Mouse (Mus musculus): ENCODE data around the gene Mis18a.

Gene Mis18a

DNA sequence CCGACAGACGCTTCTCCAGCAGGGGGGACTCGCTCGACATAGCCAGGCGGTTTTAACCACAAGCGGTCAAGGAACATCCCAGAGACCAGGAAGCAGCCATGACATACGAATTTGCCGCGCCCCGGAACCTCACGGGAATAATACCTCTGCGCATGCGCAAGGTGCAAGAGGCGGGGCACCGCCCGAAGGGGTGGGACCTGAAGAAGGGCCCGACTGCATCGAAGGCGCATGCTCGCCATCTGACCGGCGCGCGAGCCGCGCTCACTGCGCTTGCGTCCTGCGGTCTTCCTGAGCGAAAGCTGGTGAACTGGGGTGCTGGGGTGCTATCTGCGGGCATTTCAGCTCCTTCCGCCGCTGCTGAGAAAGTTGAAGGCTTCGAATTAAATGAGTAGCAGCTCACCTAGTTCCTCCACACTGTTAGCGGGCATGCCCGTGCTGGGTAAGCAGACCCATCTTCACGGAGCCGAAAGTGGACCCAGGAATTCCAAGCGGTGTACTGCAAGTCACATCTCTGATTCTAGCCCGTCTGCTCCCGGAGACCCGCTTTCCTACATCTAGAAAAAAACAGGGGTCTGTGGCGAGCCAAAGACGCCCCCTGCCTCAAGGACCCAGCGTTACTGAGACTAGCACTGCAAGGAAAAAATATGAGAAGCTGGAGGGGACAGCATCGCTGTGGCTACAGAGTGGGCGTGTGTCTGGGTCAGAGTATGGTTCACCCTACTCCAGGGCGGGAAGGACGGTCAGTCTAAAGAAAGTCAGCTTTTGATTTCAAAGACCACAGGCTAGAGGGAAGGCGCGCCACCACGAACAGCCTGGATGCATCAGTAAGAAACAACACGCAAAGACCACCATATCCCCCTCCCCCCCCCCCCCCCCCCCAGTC lies at the start of gene Mis18a:
Gene Mis18a, minus strand, starts transcription at position 172 of the 883 bp plus-strand sequence.
- peak; percentile 98 for DNase-seq (ENCODE audit: low spot score)

- DNase-seq (ENCODE audit: low spot score), result no peak
Observed at GRCm38 (mm10) chr16:90775946-90776520, 48.8 kb upstream of the Mis18a start.

DNA sequence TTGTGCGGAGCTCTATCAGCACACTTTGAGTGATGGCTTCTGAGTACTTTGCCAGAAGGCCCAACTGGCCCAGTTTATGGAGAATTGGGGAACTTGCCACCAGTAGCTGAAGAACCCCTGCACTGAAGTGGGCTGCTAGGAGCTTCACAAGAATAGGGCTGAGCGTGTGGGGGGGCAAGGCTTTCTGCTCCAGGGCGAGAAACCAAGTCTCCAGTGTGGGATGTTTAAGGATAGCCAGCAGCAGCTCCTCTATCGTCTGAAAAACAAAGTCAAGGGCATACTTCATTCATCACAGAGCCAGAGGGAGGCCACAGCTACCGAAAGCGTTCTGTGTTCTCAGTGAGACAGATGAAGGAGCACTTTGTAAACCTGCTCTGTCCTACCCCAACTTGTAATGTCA lies 47.4 kb upstream of the Mis18a start:
- no peak for DNase-seq (ENCODE audit: low spot score)

- DNase-seq (ENCODE audit: low spot score), result no peak
Observed at GRCm38 (mm10) chr16:90774216-90774615, 47.0 kb upstream of the Mis18a start.

GRCm38 (mm10) chr16:90766919-90767454 lies 39.8 kb upstream of the Mis18a start:
- DNase-seq (ENCODE audit: low spot score), result no peak

DNA sequence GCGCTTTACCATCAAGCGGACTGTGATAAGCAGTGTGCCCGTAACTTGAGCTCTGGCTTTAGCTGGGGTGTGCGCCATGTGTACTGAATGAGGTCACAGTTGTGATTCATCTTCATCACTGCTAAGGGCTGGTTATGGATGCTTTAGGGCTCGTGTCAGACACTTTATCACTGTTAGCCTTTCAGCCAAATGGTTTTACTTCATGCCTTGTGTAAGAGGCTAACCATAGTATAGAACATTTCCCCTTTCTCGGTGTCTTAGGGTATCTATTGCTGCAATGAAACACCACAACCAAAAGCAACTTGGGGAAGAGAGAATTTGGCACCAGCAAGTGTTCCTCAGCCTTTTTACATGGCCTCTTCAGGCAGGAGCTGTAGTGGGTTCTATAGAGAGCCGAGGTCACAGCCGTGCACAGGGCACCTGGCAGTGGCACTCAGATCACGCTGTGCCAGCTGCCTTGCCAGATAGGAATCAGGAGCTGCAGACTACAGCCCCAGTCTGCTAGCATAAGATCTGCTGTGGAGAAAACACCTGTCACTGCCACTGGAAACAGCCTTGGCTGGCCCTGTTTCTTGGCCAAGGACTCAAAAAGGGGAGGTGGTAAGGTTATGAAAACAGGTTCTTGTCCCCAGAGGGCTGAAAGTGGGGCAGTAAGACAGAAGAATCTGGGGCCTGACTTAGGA lies 38.1 kb upstream of the Mis18a start:
- DNase-seq (ENCODE audit: low spot score), result no peak

- no peak for DNase-seq (ENCODE audit: low spot score)
Observed at GRCm38 (mm10) chr16:90760515-90760914, 33.3 kb upstream of the Mis18a start.

GRCm38 (mm10) chr16:90759335-90759734 lies 32.1 kb upstream of the Mis18a start:
- no peak for DNase-seq (ENCODE audit: low spot score)

GRCm38 (mm10) chr16:90753386-90753941 lies 26.3 kb upstream of the Mis18a start:
- DNase-seq (ENCODE audit: low spot score), result peak; percentile 72

DNA sequence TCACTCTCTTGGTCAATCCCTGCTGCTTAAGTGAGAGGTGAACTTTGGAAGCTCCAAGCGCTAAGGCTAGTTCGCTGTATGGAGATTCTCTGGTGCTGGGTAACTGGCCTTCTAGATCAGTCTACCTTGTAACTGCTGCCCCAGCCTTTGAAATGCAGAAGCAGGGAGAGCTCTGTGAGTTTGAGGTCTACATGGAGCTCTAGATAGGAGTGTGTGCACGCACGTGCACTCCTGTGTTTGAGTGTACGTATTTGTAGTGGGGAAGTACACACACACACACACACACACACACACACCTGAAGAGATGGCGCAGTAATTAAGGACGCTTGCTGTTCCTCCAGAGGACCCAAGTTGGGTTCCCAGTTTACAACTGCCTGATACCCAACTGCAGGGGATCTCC lies 21.0 kb upstream of the Mis18a start:
- DNase-seq (ENCODE audit: low spot score), result no peak

DNA sequence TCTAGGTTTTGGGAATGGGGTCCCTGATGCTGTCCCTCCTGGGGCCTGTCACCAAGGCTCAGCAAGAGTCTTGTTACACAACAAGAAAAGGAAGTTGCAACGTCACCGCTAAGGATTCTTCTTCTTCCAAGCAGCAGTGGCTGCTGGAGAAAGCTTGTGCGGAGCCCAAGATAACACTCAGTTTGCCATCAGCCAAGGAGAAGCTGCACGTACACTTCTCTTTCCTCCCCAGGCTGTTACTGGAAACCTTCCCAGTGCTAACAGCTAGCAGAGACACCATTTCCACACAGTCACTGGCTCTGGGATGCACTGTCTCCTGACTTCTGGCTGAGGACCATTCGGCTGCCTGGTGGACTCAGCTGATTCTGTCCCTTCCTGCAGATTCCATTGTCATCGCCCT lies 19.9 kb upstream of the Mis18a start:
- peak; percentile 73 for DNase-seq (ENCODE audit: low spot score)

GRCm38 (mm10) chr16:90738092-90738956 lies 11.1 kb upstream of the Mis18a start, which contains the start of gene Mrap:
Gene Mrap (plus strand): TSS chr16:90738207.
- peak; percentile 94 for DNase-seq (ENCODE audit: low spot score)

- peak; percentile 94 for DNase-seq (ENCODE audit: low spot score)
Observed at GRCm38 (mm10) chr16:90736672-90737270, 9.6 kb upstream of the Mis18a start.

DNA sequence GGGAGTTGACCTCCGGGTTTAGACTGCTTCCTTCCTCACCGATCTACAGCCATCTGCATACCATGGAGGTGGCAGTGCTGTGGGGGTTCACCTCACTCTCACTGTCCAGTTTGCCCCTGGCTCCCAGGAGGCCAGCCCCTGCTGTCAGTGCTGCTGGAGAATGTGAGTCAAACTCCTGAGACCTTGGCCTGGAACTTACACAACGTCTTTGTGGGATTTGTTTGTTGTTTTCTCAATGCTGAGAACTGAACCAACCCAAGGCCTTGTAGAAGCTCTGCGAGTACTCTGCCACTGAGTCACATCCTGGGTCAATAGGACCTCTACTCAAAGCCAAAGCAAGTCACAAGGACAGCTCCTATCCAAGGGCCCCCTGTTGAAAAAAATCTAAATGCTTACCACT lies 8.4 kb upstream of the Mis18a start:
- peak; percentile 54 for DNase-seq (ENCODE audit: low spot score)

DNA sequence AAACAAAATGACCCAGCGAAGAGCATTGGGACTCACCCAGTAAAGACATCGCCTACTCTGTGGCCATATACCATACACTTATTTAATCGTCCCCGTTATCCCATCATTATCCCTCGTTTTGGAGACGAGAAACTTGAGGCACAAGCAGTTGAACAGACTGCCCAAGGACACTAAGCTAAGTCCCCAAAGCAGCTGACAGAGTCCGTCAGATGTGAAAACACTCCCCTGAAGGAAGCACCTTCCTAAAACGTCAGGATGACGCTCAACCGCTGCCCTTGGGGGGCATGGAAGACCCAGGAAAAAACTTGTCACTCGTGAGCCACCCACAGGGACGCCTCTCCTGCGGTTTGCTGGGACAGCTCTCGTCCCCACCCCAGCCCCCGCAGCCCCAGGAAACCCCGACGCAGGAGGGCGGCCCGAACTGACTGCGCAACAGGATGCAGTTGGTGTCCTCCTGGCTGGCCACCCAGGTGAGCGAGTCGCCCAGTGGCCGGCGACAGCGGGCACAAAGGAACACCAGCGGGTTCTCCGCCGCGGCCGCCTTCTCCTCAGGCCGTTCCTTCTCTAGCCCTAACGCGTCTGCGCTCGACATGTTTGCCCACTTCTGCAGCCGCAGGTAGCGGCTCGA lies 490 bp downstream of the Mis18a start:
- no peak for DNase-seq (ENCODE audit: low spot score)

- DNase-seq (ENCODE audit: low spot score), result no peak
Observed at GRCm38 (mm10) chr16:90724051-90724450, 3.2 kb downstream of the Mis18a start.

DNA sequence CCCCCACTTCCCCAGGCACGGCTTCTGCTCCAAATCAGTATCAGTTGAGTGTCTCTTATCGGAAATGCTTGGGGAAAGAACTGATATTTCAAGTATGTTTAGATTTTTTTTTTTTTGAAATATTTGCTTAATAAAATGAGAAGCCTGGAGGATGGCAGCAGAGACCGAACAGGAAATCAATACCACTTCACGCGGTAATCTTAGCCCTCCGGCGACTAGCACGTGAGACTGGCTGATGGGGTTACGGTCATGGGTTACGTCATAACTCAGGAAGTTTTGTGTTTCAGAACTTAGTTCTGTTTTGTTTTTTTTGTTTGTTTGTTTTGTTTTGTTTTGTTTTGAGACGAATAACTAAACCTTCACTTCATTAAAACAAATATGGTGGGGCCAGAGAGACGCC lies 16.9 kb downstream of the Mis18a start:
- DNase-seq (ENCODE audit: low spot score), result no peak

DNA sequence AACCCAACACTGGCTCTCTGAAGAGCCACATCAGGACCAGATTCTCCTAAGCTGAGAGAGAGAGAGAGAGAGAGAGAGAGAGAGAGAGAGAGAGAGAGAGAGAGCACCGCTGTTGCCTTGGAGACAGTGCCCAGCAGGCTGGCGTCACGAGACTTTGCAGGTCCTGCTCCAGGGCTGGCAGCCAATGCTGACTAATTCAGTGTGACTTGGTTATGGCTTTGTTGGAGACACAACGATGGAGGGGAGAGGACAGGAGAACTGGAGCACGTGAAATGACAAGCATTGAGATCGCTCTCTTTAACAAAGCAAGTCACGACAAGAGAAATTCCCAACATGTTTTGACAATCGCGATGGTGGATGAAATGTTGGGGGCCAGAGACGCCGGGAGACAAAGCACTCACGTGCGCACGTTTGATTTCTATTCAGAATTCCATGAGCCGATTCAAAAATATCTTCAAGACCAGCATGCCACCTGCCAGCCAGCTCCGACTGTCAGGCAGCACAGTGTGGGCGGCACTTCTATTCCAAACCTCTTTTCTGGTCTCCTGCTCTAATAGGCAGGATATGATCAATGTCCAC lies 17.4 kb downstream of the Mis18a start:
- peak; percentile 82 for DNase-seq (ENCODE audit: low spot score)

- no peak for DNase-seq (ENCODE audit: low spot score)
Observed at GRCm38 (mm10) chr16:90706279-90706678, 20.9 kb downstream of the Mis18a start.

Measured in adipocyte (in vitro differentiated cells).